Mouse (Mus musculus) testis, adult 2 months (tissue): ENCODE data around the gene Cend1.

Source experiments
- CTCF ChIP-seq: fragments of 200-500 bp; IDR thresholded peaks from 2 replicates; pipeline ENCODE4 v1.5.1; 2012; ENCODE audit warnings: low read depth, mild to moderate bottlenecking, inconsistent platforms, low read length, moderate library complexity; ENCODE audit not compliant: control insufficient read depth, insufficient read depth, insufficient replicate concordance
- POLR2A ChIP-seq: fragments of 200-500 bp; IDR thresholded peaks from 2 replicates; pipeline ENCODE4 v1.6.1; 2012; ENCODE audit warnings: low read depth, mild to moderate bottlenecking, inconsistent platforms, low read length, moderate library complexity; ENCODE audit not compliant: control insufficient read depth

DNA sequence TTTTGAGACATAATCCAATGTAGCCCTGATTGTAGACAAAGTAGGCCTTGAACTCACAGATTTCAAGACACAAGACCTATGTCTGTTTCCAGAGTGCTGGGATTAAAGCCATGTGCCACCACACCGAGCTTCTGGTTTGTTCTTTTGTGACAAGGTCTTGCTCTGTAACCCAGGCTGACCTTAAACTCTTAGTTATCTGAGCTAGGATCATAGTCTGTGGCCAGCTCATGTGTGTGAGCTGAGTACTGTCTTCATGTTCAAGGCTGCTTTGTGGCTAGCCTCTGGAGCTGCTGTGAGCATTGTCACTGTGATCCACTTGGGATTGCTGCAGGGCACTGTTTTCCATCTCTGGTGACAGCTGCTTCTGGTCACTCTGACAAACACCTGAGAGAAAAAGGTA, 33.9 kb downstream of the Cend1 start:
- TF ChIP-seq CTCF = no peak
- TF ChIP-seq POLR2A = no peak
